28 mouse cellular contexts compared by ENCODE assay signal in genomic region chr13:48838284-48838683, GRCm38 (mm10).
"Had no signal": no experiment of that assay in that cellular context is flagged by ENCODE, and none has a peak within 500 bp of the region (broad histone marks: within the 10 kb centered on the region; RNA-seq: fewer than 3 reads in every experiment).

No protein-coding gene starts in this region.

- DNase-seq: gastrocnemius, adult 2 months; gastrocnemius, postnatal 10 days; gastrocnemius, postnatal 25 days; heart, adult 11 months; heart, adult 2 months; heart, postnatal 14 days; heart, postnatal 36 days; kidney, adult 11 months; kidney, adult 2 months; kidney, postnatal 10 days; kidney, postnatal 25 days; kidney, postnatal 4 days; layer of hippocampus, adult 9-11 months; layer of hippocampus, postnatal 36 days; liver had no signal

- H3K36me3 ChIP-seq: heart, embryonic 15.5 days; hindbrain, embryonic 15.5 days had no signal

- H3K4me3 ChIP-seq: gastrocnemius, adult 2 months; heart, adult 2 months; heart, embryonic 13.5 days; heart, embryonic 15.5 days; hindbrain, embryonic 13.5 days; hindbrain, embryonic 15.5 days; layer of hippocampus, adult 2 months; left cerebral cortex, adult 2 months; limb, embryonic 10.5 days; limb, embryonic 12.5 days had no signal

- H3K9ac ChIP-seq: heart, embryonic 13.5 days; heart, embryonic 15.5 days; hindbrain, embryonic 13.5 days; hindbrain, embryonic 15.5 days; limb, embryonic 12.5 days; liver, embryonic 14.5 days had no signal

- H3K4me1 ChIP-seq: hindbrain, embryonic 15.5 days had no signal

- H3K27me3 ChIP-seq: heart, embryonic 13.5 days; heart, embryonic 15.5 days; hindbrain, embryonic 13.5 days; hindbrain, embryonic 15.5 days; limb, embryonic 12.5 days had no signal

- H3K27ac ChIP-seq: gastrocnemius, adult 2 months; heart, adult 2 months; heart, embryonic 13.5 days; heart, embryonic 15.5 days; hindbrain, embryonic 13.5 days; hindbrain, embryonic 15.5 days; hindbrain, postnatal 0 days; layer of hippocampus, adult 2 months; left cerebral cortex, adult 2 months; limb, embryonic 10.5 days; limb, embryonic 12.5 days; liver, embryonic 14.5 days had no signal

- H3K4me2 ChIP-seq: heart, embryonic 11.5 days; heart, embryonic 13.5 days; heart, embryonic 15.5 days; hindbrain, embryonic 13.5 days; hindbrain, embryonic 15.5 days; limb, embryonic 12.5 days; liver, embryonic 11.5 days had no signal

- H3K9me3 ChIP-seq: heart, embryonic 13.5 days; heart, embryonic 15.5 days; hindbrain, embryonic 13.5 days; hindbrain, embryonic 15.5 days; limb, embryonic 10.5 days; limb, embryonic 12.5 days had no signal

- ATAC-seq: hindbrain, postnatal 0 days; intestine, embryonic 16.5 days had no signal
